ENCODE assay signal across 25 mouse cellular contexts in genomic region chr15:74146260-74146561, GRCm38 (mm10).
A peak's percentile ranks its signal among the peaks of the same experiment; 100 is the strongest.
DNase-seq lines count a peak whose midpoint lies in the region; ATAC-seq lines count a peak whose summit lies in the region.
"Had no signal": no experiment of that assay in that cellular context is flagged by ENCODE, and none has a peak within 500 bp of the region (broad histone marks: within the 10 kb centered on the region; RNA-seq: fewer than 3 reads in every experiment).

No protein-coding gene starts in this region.

- H3K36me3 ChIP-seq in midbrain, embryonic 12.5 days: no peaks in the 10 kb centered on the region
- no peaks in the 10 kb centered on the region for H3K36me3 ChIP-seq in midbrain, embryonic 10.5 days
- no peaks in the 10 kb centered on the region for H3K36me3 ChIP-seq in forebrain, embryonic 10.5 days (replicated peaks)
- H3K36me3 ChIP-seq in forebrain, embryonic 16.5 days (ENCODE audit: control insufficient read depth, insufficient read depth): no peaks in the 10 kb centered on the region
- H3K36me3 ChIP-seq: intestine, embryonic 15.5 days; limb, embryonic 15.5 days; lung, embryonic 15.5 days had no signal

- WGBS in midbrain, embryonic 12.5 days: 34% methylated on average over 10 of the region's 10 CpGs
- 42% methylated on average over 10 of the region's 10 CpGs for WGBS in midbrain, embryonic 10.5 days
- 33% methylated on average over 10 of the region's 10 CpGs for WGBS in forebrain, embryonic 10.5 days
- WGBS in forebrain, embryonic 16.5 days: 11% methylated on average over 10 of the region's 10 CpGs

- no peak overlapping the region for H3K9ac ChIP-seq in midbrain, embryonic 12.5 days (replicated peaks)
- peak overlapping the region; percentile 25; the same call in 1 of the 2 replicates for H3K9ac ChIP-seq in forebrain, embryonic 16.5 days (replicated peaks; ENCODE audit: low read depth, low read length)
- H3K9ac ChIP-seq: intestine, embryonic 15.5 days; limb, embryonic 15.5 days; liver, embryonic 14.5 days; lung, embryonic 15.5 days had no signal

- peaks cover 6% of the 10 kb centered on the region; the same call in 1 of the 2 replicates for H3K27me3 ChIP-seq in midbrain, embryonic 12.5 days
- H3K27me3 ChIP-seq in midbrain, embryonic 10.5 days (ENCODE audit: low read depth, poor library complexity, severe bottlenecking): peaks cover 26% of the 10 kb centered on the region
- H3K27me3 ChIP-seq in forebrain, embryonic 10.5 days (ENCODE audit: poor library complexity, severe bottlenecking): peaks cover 42% of the 10 kb centered on the region
- no peaks in the 10 kb centered on the region for H3K27me3 ChIP-seq in forebrain, embryonic 16.5 days (replicated peaks; ENCODE audit: control insufficient read depth, insufficient read depth, low read length)
- H3K27me3 ChIP-seq: intestine, embryonic 15.5 days; lung, embryonic 15.5 days had no signal

- H3K9me3 ChIP-seq in midbrain, embryonic 12.5 days: no peaks in the 10 kb centered on the region
- H3K9me3 ChIP-seq in midbrain, embryonic 10.5 days (replicated peaks): no peaks in the 10 kb centered on the region
- no peaks in the 10 kb centered on the region for H3K9me3 ChIP-seq in forebrain, embryonic 10.5 days
- H3K9me3 ChIP-seq in forebrain, embryonic 16.5 days (ENCODE audit: control insufficient read depth, low read length): no peaks in the 10 kb centered on the region
- H3K9me3 ChIP-seq: intestine, embryonic 15.5 days; limb, embryonic 15.5 days; lung, embryonic 15.5 days had no signal

- no peak overlapping the region for H3K4me3 ChIP-seq in midbrain, embryonic 12.5 days
- H3K4me3 ChIP-seq in midbrain, embryonic 10.5 days: no peak overlapping the region
- H3K4me3 ChIP-seq in forebrain, embryonic 10.5 days: no peak overlapping the region
- H3K4me3 ChIP-seq in forebrain, embryonic 16.5 days (replicated peaks; ENCODE audit: low read length): no peak overlapping the region
- H3K4me3 ChIP-seq: intestine, embryonic 15.5 days; limb, embryonic 15.5 days; lung, embryonic 15.5 days; myocyte had no signal

- H3K27ac ChIP-seq in midbrain, embryonic 12.5 days (replicated peaks): peak overlapping the region; percentile 39
- no peak overlapping the region for H3K27ac ChIP-seq in midbrain, embryonic 10.5 days (replicated peaks)
- H3K27ac ChIP-seq in forebrain, embryonic 10.5 days: peak overlapping the region; percentile 64; the same call in 1 of the 2 replicates
- peak overlapping the region; percentile 23; the same call in 1 of the 2 replicates for H3K27ac ChIP-seq in forebrain, embryonic 16.5 days (ENCODE audit: low read length)
- H3K27ac ChIP-seq: intestine, embryonic 15.5 days; limb, embryonic 15.5 days; liver, embryonic 14.5 days; lung, embryonic 15.5 days had no signal

- no peak overlapping the region for H3K4me2 ChIP-seq in midbrain, embryonic 12.5 days (replicated peaks)
- H3K4me2 ChIP-seq in forebrain, embryonic 16.5 days (ENCODE audit: low read length): peak overlapping the region; percentile 7; the same call in 1 of the 2 replicates
- H3K4me2 ChIP-seq: heart, embryonic 11.5 days; intestine, embryonic 15.5 days; limb, embryonic 15.5 days; lung, embryonic 15.5 days had no signal

- H3K4me1 ChIP-seq in midbrain, embryonic 12.5 days: peaks cover 23% of the 10 kb centered on the region
- H3K4me1 ChIP-seq in midbrain, embryonic 10.5 days: peaks cover 24% of the 10 kb centered on the region
- H3K4me1 ChIP-seq in forebrain, embryonic 10.5 days: peaks cover 29% of the 10 kb centered on the region
- H3K4me1 ChIP-seq in forebrain, embryonic 16.5 days (replicated peaks; ENCODE audit: control insufficient read depth, insufficient read depth, low read length): peaks cover 19% of the 10 kb centered on the region
- H3K4me1 ChIP-seq: intestine, embryonic 15.5 days; limb, embryonic 15.5 days; lung, embryonic 15.5 days had no signal

- ATAC-seq in midbrain, embryonic 12.5 days (ENCODE audit: low FRiP score, low read depth): no peak
- ATAC-seq in forebrain, embryonic 16.5 days: no peak
- ATAC-seq: activated CD4-positive, CD25-positive, alpha-beta regulatory T cell, adult 4 months; intestine, embryonic 15.5 days had no signal

- DNase-seq in cerebellum, postnatal 10 days: peak; percentile 32 to 43
- DNase-seq in cerebellum, adult 11-12 months: no peak
- no peak for DNase-seq in midbrain, embryonic 10.5 days (ENCODE audit: low spot score)
- DNase-seq in forebrain, embryonic 10.5 days (ENCODE audit: extremely low spot score, low spot score): no peak
- DNase-seq in urinary bladder, postnatal 10 days (ENCODE audit: low spot score): no peak
- no peak for DNase-seq in urinary bladder, postnatal 36 days (ENCODE audit: low spot score in 2 of 2)
- DNase-seq: adrenal gland, adult 8-10 months; cerebellum, adult 2 months; cerebellum, postnatal 36 days; gastrocnemius, postnatal 10 days; kidney, adult 9 months; kidney, postnatal 25 days; lung, postnatal 4 days; right cerebral cortex, postnatal 14 days; spleen, adult 18-20 months; thymus, postnatal 14 days had no signal

Comparison
In these comparisons a context has a peak if more than half of its experiments do, and no peak if none do; other contexts are left out.
1. DNase-seq: peak in cerebellum, postnatal 10 days (2 of 2); none in cerebellum, adult 11-12 months (single experiment), midbrain, embryonic 10.5 days (single experiment), forebrain, embryonic 10.5 days (single experiment), urinary bladder, postnatal 10 days (single experiment) and urinary bladder, postnatal 36 days (0 of 2).